Mouse (Mus musculus): ENCODE results near the gene Cdc5l.

- TF ChIP-seq POLR2A (IDR thresholded peaks at IDR 0.05; ENCODE audit: insufficient read depth, low read depth, low read length) = no peak
- TF ChIP-seq EP300 (IDR thresholded peaks at IDR 0.05; ENCODE audit: insufficient read depth, low read depth, low read length) = no peak
Observed at GRCm38 (mm10) chr17:45406281-45406680, 27.3 kb downstream of the Cdc5l start.

All from heart, adult 2 months (tissue).